Mouse (Mus musculus): ENCODE measurements at regions not wholly inside any gene's neighbourhood (a gene's known extent, or its start where the extent isn't known, plus 50 kb on each side); places are given as distances from the start of the nearest gene placed in this dataset.
"Not testable (repeated sequence)": the region's sequence is repeated elsewhere in the genome, so short reads cannot be mapped to it uniquely, and the experiment has no call there.

GRCm38 (mm10) chr13:97331072-97331471 lies 90.2 kb downstream of the Enc1 start:
- in situ Hi-C loops (cut with MboI; ENCODE audit: low pct_unique_long_range_greater_than_20kb in 1 of 2, low sequenced_read_pairs in 2 of 2, unreplicated experiment in 1 of 2): no loop called here

GRCm38 (mm10) chr13:97321307-97321706 lies 80.4 kb downstream of the Enc1 start:
- in situ Hi-C loops (cut with MboI; ENCODE audit: low pct_unique_long_range_greater_than_20kb in 1 of 2, low sequenced_read_pairs in 2 of 2, unreplicated experiment in 1 of 2): not testable (repeated sequence)

GRCm38 (mm10) chr13:97320756-97321155 lies 79.9 kb downstream of the Enc1 start:
- in situ Hi-C loops (cut with MboI; ENCODE audit: low pct_unique_long_range_greater_than_20kb in 1 of 2, low sequenced_read_pairs in 2 of 2, unreplicated experiment in 1 of 2): no loop called here

- in situ Hi-C loops (cut with MboI; ENCODE audit: low pct_unique_long_range_greater_than_20kb in 1 of 2, low sequenced_read_pairs in 2 of 2, unreplicated experiment in 1 of 2): no loop called here
These were observed 79.4 kb downstream of the Enc1 start for GRCm38 (mm10) chr13:97320298-97320697.

DNA sequence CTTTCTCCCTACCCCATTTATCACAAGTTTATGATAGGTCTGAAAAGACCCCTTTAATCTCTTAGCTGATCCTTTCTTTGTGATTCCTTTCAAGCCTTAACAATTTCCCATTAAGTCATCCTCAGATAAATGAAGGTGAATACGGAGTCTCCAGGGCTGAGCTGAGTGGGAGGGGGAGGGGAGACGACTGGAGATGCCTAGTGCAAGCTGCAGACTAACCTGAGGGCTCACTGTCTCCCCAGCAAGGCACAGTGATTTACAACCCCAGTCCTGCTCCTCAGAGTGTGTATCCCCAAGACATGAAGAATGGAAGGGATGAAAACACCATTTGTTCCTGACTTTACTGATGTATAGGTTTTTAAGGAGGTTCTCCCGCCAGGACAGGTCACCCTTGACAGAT lies 76.7 kb downstream of the Enc1 start:
- in situ Hi-C loops (cut with MboI; ENCODE audit: low pct_unique_long_range_greater_than_20kb in 1 of 2, low sequenced_read_pairs in 2 of 2, unreplicated experiment in 1 of 2): no loop called here

DNA sequence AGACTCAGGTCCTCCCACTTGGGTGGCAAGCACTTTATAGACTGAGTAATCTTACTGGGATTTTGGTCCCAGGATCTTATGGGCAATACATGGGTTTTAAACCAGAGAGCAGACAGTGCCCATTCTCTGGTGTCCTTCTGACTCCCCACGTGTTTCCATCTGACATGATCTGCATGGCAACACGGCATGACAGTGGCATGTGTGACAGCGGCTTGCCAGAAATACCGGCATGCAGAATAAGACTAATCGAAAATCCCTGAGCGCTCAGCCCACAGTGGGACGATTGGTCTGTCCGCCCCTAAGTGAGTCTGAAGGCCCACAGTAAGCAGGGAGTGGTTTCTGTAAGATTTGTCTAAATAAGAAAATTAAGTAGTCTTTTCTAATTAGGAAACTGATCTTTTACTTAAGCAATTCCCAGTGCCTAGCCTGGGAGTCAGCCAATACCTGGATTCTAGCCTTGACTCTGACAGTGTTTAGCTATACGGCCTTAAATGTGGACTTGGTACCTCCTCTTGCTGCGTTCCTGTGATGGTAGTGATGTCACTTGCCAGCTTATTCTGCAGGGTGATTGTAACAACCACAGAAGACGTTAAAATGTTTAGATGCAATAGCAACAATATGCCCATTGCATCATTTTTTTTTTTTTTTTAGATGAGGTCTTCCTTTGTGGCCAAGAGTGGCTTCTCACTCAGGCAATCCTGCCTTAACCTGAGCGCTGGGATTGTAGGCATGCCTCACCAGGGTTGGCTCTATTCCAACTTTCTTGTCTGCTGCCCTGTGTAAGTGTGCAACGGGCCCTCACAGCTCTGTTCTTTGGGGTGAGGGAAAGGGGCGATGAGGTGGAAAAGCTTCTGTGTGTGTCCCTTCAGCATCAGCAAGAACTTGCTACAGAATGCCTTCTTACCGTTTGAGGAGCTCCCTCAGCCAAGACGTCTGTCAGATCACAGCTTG lies 71.8 kb downstream of the Enc1 start:
- in situ Hi-C loops (cut with MboI; ENCODE audit: low pct_unique_long_range_greater_than_20kb in 1 of 2, low sequenced_read_pairs in 2 of 2, unreplicated experiment in 1 of 2): no loop called here

DNA sequence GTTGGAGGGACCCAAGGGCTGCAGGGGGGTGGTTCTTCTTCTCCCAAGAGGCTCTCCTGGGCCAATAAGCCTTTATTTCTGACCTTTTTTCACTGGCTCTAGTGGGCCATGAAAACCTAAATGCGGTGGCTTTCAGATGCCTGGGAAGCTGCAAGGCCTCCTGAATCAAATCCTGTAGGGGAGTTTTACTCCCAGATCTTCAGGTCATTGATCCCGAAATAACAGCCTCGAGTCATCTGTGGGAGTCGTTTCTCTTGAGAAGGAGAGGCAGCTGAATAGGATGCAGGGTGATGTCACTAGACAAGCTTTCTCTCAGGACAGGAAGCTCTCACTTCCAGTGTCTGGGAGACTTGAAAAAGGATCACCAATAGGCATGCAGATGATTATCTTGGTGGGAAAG lies 70.4 kb downstream of the Enc1 start:
- in situ Hi-C loops (cut with MboI; ENCODE audit: low pct_unique_long_range_greater_than_20kb in 1 of 2, low sequenced_read_pairs in 2 of 2, unreplicated experiment in 1 of 2): no loop called here

- in situ Hi-C loops (cut with MboI; ENCODE audit: low pct_unique_long_range_greater_than_20kb in 1 of 2, low sequenced_read_pairs in 2 of 2, unreplicated experiment in 1 of 2): no loop called here
These were observed 69.9 kb downstream of the Enc1 start for GRCm38 (mm10) chr13:97310855-97311189.

- in situ Hi-C loops (cut with MboI; ENCODE audit: low pct_unique_long_range_greater_than_20kb in 1 of 2, low sequenced_read_pairs in 2 of 2, unreplicated experiment in 1 of 2): no loop called here
These were observed 69.4 kb downstream of the Enc1 start for GRCm38 (mm10) chr13:97310186-97310854.

DNA sequence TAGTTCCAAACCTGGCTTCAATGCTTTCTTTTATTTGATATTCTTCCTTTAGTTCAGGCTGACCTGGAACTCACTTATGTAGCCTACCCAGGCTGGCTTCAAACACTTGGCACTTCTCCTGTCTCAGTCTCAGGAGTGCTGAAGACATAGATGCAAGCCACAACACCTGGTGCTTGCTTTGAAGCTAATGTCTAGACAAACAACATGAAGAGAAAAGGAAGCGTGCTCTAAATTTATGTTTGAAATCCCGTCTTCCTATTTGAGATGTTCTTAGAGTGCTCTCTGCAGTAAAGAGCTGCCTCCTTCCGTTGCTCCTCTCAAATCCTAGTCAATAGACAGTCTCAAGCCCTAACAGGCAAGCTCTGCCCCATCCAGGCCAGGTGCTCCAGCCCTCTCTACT lies 68.5 kb downstream of the Enc1 start:
- in situ Hi-C loops (cut with MboI; ENCODE audit: low pct_unique_long_range_greater_than_20kb in 1 of 2, low sequenced_read_pairs in 2 of 2, unreplicated experiment in 1 of 2): no loop called here

DNA sequence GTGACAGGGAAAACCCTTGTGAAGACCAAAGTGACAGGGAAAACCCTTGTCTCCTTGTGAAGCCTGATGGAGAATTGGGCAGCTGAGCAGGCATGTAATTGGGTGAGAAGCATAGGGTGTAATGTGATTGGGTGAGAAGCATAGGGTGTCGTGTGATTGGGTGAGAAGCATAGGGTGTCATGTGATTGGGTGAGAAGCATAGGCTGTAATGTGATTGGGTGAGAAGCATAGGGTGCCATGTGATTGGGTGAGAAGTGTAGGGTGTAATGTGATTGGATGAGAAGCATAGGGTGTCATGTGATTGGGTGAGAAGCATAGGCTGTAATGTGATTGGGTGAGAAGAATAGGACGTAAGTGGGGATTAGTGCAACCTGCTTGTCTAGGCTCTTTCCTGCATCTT lies 67.5 kb downstream of the Enc1 start:
- in situ Hi-C loops (cut with MboI; ENCODE audit: low pct_unique_long_range_greater_than_20kb in 1 of 2, low sequenced_read_pairs in 2 of 2, unreplicated experiment in 1 of 2): no loop called here
